Mouse (Mus musculus) hindbrain, embryonic 11.5 days (tissue): Measurements from ENCODE around the gene Cep57l1. TPM values are rescaled to one million over a fixed set of nuclear protein-coding genes. Genes with fewer than 3 reads are reported as not detected.
A peak's percentile ranks its signal among the peaks of the same experiment; 100 is the strongest.

ENCODE experiments used
- ATAC-seq: fragments of 200-750 bp; cut with Nextera tagmentation; 2 replicates; pipeline ENCODE4 v1.8.0; 2017; ENCODE audit warnings: mild to moderate bottlenecking, moderate TSS enrichment, moderate library complexity; ENCODE audit not compliant: low FRiP score
- DNase-seq: peaks from one replicate; pipeline ENCODE4 v3.0.0-alpha.2; 2015; ENCODE audit warnings: low spot score
- H3K27ac ChIP-seq: fragments of 300-500 bp; sonication (generic); 2 replicates; pipeline ENCODE4 v1.5.1; 2014; ENCODE audit warnings: mild to moderate bottlenecking, low read depth, low read length
- H3K27me3 ChIP-seq: fragments of 300-500 bp; sonication (generic); 2 replicates; pipeline ENCODE4 v1.6.1; 2014; ENCODE audit warnings: mild to moderate bottlenecking, low read length, moderate library complexity, mixed read lengths; ENCODE audit not compliant: control insufficient read depth, insufficient read depth
- H3K36me3 ChIP-seq: fragments of 300-500 bp; sonication (generic); 2 replicates; pipeline ENCODE4 v1.6.1; 2014; ENCODE audit warnings: mild to moderate bottlenecking, low read length, moderate library complexity, mixed read lengths; ENCODE audit not compliant: control insufficient read depth, insufficient read depth
- H3K4me1 ChIP-seq: fragments of 300-500 bp; sonication (generic); replicated peaks from 2 replicates; pipeline ENCODE4 v1.6.1; 2014; ENCODE audit warnings: low read length, mixed read lengths; ENCODE audit not compliant: control insufficient read depth, insufficient read depth
- H3K4me2 ChIP-seq: fragments of 300-500 bp; sonication (generic); replicated peaks from 2 replicates; pipeline ENCODE4 v1.6.1; 2014; ENCODE audit warnings: mild to moderate bottlenecking, low read depth, low read length
- H3K4me3 ChIP-seq: fragments of 300-500 bp; sonication (generic); 2 replicates; pipeline ENCODE4 v1.5.1; 2014; ENCODE audit warnings: low read depth, low read length
- H3K9ac ChIP-seq: fragments of 300-500 bp; sonication (generic); 2 replicates; pipeline ENCODE4 v1.6.1; 2014; ENCODE audit warnings: low read depth, low read length
- H3K9me3 ChIP-seq: fragments of 300-500 bp; sonication (generic); 2 replicates; pipeline ENCODE4 v1.6.1; 2016; ENCODE audit warnings: low read length; ENCODE audit not compliant: control insufficient read depth
- WGBS: fragments of 180-500 bp; shearing (Covaris S2); extraction: QIAGEN DNeasy Blood & Tissue Kit; methylation state at CpG from one replicate; pipeline ENCODE4 v1.1.7; 2014; 5-methylcytosine and 5-hydroxymethylcytosine counted together
- polyA plus RNA-seq: library from polyadenylated mRNA; unstranded; fragments of >200 nt; fragmentation: Nextera tagmentation; extraction: Ambion mirVana; gene quantifications from 2 replicates; pipeline ENCODE4 v1.2.1, GENCODE M21; 2014

Gene Cep57l1
- polyA plus RNA-seq, 1 experiment from 2014 or later: 22.1 TPM

DNA sequence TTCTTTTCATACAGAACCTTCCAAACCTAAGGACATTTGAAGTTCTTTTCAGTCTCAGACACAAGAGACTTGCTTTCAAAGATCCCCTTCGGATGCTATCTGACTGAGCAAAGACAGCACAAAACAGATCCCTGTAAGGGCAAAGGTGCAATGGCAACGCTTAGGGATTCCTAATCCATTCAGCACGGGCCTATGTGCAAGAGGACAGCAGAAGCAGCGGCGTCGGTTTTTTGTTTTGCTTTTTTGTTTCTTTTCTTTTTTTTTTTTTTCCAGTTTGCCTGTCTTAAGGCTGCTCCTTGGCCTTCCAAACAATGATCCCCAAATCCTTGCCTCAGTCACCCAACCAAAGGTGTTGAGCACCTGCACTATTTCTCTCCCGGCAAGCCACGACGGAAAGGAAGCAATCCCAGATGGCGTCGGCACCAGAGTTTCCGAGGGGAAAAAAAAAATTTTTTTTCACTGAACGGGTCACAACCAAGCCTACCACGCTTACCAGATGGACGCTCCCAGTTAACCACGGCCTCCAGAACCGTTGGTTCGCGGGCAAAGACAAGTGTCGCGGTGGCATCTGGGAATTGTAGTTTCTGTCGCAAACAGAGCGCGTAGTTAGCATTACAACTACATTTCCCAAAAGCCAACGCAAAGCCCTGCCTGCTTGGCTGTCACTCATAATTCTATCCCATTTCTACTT is 446 bp downstream of the Cep57l1 start:
- peak overlapping the region; percentile 78 for H3K9ac ChIP-seq
- no peaks in the 10 kb centered on the region for H3K9me3 ChIP-seq
- H3K27ac ChIP-seq: peak overlapping the region; percentile 91
- WGBS: 4% methylated on average over 25 of the region's 25 CpGs
- H3K27me3 ChIP-seq: no peaks in the 10 kb centered on the region
- H3K36me3 ChIP-seq: no peaks in the 10 kb centered on the region
- DNase-seq (peak; percentile 91), ATAC-seq (peak; percentile 87)
- peak overlapping the region; percentile 74 for H3K4me3 ChIP-seq
- peak overlapping the region; percentile 78 for H3K4me2 ChIP-seq
- peaks cover 3% of the 10 kb centered on the region; the same call in 1 of the 2 replicates for H3K4me1 ChIP-seq

DNA sequence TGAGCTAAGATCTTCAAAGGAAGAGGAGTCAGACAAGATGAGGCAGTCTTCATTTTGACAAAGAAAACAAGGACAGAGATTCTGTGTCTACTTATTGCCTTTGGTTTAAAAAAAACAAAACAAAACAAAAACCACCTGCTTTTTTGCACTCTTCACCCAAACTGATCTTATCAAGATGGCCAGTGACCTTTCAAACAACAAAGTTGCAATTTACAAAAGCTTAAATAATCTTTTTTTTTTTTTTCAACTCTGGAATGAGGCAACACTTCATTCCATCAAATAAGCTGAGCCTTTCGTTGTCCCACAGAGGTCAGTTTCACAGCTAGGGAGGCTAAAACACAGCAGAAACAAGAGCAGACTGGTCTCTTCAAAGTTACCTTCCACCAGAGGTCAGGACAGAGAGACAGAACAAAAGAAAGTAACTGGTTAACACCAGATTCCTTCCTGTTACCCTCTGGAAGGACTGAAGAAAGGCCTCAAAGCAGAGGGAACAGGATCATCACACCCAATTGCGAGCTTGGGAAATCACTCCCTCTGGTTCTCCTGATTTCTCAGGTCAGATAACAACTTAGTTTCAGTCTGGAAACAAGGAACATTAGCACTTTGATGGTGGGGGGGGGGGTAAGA is 3.8 kb downstream of the Cep57l1 start:
- Histone ChIP-seq H3K27me3 (no peaks in the 10 kb centered on the region), H3K9ac (no peak overlapping the region), H3K27ac (no peak overlapping the region), H3K4me2 (no peak overlapping the region), H3K9me3 (no peaks in the 10 kb centered on the region), H3K4me1 (no peaks in the 10 kb centered on the region), H3K36me3 (no peaks in the 10 kb centered on the region), H3K4me3 (no peak overlapping the region)
- ATAC-seq (no peak), DNase-seq (no peak)
- WGBS: 95% methylated on average over 2 of the region's 2 CpGs

DNA sequence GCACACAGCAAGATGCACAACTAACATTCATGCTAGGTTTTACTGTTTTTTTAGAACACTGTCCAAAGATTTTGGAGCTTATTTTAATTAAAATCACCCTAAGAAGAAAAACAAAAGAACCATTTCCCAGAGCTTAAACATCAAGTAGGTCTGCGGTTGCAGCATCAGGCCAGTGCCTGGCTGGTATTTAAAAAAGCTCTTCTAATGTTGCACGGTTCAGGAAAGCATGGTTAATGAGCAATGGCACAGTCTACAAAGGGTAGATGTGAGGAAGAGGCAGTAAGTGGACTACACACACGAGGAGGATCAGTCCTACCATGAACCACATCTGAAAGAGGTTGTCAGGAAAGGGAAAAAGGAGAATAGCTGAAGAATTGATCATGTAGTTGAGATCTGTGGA is 5.0 kb downstream of the Cep57l1 start:
- H3K27ac ChIP-seq: no peak overlapping the region
- 81% methylated on average over 3 of the region's 3 CpGs for WGBS
- H3K9ac ChIP-seq: no peak overlapping the region
- H3K27me3 ChIP-seq: no peaks in the 10 kb centered on the region
- no peaks in the 10 kb centered on the region for H3K4me1 ChIP-seq
- no peak for ATAC-seq
- no peak overlapping the region for H3K4me2 ChIP-seq
- H3K9me3 ChIP-seq: no peaks in the 10 kb centered on the region
- DNase-seq: no peak
- H3K4me3 ChIP-seq: no peak overlapping the region
- H3K36me3 ChIP-seq: peaks cover 4% of the 10 kb centered on the region; the same call in 1 of the 2 replicates

DNA sequence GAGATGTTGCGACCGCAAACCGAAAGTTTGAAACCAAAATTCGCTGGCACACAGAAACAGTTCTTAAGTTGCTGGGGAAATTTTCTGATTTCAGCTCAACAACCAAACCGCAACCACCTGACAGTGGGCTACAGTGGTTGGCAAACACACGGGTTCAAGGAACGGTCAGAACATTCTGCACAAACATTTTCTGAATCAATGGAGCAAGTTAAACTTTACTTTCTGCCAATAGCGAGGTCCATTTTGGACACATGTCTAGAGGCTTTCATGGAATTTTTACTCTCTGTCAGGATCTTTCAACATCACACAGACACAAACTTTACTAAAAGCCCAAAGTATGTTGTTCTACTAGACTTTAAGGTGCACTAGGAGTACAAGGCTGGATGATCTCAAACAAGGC is 6.2 kb downstream of the Cep57l1 start:
- no peak for DNase-seq
- Histone ChIP-seq H3K4me1 (no peaks in the 10 kb centered on the region), H3K9ac (no peak overlapping the region), H3K27me3 (no peaks in the 10 kb centered on the region), H3K4me2 (no peak overlapping the region), H3K4me3 (no peak overlapping the region), H3K27ac (no peak overlapping the region), H3K9me3 (no peaks in the 10 kb centered on the region), H3K36me3 (peaks cover 4% of the 10 kb centered on the region; the same call in 1 of the 2 replicates)
- no peak for ATAC-seq
- 96% methylated on average over 8 of the region's 8 CpGs for WGBS

DNA sequence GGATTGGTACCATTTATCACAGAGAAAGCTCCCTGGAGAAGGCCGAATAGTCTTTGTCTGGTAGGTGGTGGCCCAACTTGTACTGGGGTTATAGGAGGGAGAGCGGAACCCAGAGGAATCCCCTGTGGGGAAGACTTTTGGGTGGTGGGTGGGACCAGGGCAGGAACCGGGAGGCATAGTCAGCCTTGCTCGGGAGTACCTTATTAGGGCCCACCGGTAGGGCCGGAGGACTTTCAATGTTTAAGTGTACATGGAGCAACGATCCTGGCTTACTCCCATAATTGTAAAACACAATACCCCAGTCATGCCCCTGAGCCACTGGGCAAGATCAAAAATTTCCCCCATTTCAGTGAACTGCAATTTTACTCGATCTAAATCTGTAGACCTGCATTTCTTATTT is 12.4 kb downstream of the Cep57l1 start:
- DNase-seq (no peak), ATAC-seq (no peak)
- H3K9me3 ChIP-seq: no peaks in the 10 kb centered on the region
- H3K4me2 ChIP-seq: no peak overlapping the region
- no peaks in the 10 kb centered on the region for H3K27me3 ChIP-seq
- no peak overlapping the region for H3K27ac ChIP-seq
- peaks cover 13% of the 10 kb centered on the region for H3K36me3 ChIP-seq
- no peaks in the 10 kb centered on the region for H3K4me1 ChIP-seq
- H3K9ac ChIP-seq: no peak overlapping the region
- WGBS: over 99% methylated on average over 8 of the region's 8 CpGs
- no peak overlapping the region for H3K4me3 ChIP-seq

DNA sequence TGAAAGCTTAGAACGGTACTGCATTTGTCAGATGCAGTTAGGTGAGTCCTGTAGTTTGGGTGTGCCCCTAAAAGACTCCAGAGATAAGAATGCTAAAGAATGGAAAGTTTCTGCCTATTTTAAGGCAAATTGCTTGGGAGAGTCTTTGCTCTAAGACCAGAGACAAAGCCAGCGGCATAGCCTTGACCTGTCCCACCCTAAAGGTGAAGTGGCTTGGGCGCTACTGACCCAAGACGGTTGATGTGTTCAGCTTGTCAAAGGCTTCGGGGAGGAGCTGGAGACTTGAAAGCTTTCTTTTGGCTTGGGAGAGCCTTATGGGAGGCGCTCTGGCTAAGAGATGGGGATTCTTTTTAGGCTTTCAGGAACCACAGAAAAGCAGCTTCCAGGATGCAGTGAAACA is 17.3 kb downstream of the Cep57l1 start:
- no peak for ATAC-seq

DNA sequence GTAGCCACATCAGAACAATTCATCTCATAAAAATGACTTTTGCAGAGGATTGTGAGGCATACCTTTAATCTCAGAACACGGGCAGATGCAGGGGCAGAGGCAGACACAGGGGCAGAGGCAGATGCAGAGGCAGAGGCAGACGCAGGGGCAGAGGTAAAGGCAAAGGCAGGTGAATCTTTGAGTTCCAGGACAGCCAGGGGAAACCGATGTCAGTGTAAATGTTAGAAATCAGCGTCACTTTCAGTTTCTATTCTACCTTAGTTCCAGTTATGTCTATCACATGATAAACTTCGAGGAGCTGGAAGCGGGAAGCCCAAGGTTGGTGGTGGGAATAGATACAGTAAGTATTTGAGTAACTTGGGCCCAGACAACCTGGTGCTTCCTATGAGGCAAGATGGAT is 42.4 kb downstream of the Cep57l1 start:
- Histone ChIP-seq H3K4me3 (no peak overlapping the region), H3K9me3 (no peaks in the 10 kb centered on the region), H3K36me3 (no peaks in the 10 kb centered on the region), H3K9ac (no peak overlapping the region), H3K4me1 (no peaks in the 10 kb centered on the region), H3K27me3 (no peaks in the 10 kb centered on the region), H3K4me2 (no peak overlapping the region), H3K27ac (no peak overlapping the region)
- DNase-seq: no peak
- ATAC-seq: no peak
- 93% methylated on average over 6 of the region's 6 CpGs for WGBS

More for the DNA sequence above, 17.3 kb downstream of the Cep57l1 start:
- Histone ChIP-seq H3K9ac (no peak overlapping the region), H3K4me3 (no peak overlapping the region), H3K27me3 (no peaks in the 10 kb centered on the region), H3K27ac (no peak overlapping the region), H3K9me3 (no peaks in the 10 kb centered on the region), H3K4me1 (no peaks in the 10 kb centered on the region), H3K36me3 (peaks cover 4% of the 10 kb centered on the region; the same call in 1 of the 2 replicates), H3K4me2 (no peak overlapping the region)
- DNase-seq: no peak
- WGBS: 90% methylated on average over 6 of the region's 6 CpGs

DNA sequence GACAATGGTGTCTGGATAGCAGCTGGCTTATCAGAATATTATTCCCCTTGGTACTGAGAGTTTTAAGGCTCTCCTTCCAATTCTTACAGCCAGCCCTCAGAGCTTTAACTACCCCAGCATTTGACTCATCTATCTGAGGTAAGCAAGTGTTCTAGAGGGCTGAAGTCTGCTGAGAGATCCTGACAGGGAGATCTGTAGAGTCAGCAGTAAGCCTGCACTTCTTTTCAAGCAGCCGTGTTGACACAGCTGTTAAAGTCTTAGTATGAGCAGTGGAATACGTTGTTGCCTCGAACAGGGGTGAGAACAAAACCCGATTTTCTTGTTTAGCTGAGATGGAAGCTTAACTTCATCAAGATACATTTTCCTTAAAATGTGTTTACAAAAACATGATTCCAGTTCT is 43.4 kb downstream of the Cep57l1 start:
- no peak overlapping the region for H3K27ac ChIP-seq
- H3K4me2 ChIP-seq: no peak overlapping the region
- ATAC-seq: no peak
- no peaks in the 10 kb centered on the region for H3K27me3 ChIP-seq
- H3K9ac ChIP-seq: no peak overlapping the region
- no peak overlapping the region for H3K4me3 ChIP-seq
- 72% methylated on average over 4 of the region's 4 CpGs for WGBS
- no peaks in the 10 kb centered on the region for H3K9me3 ChIP-seq
- H3K4me1 ChIP-seq: no peaks in the 10 kb centered on the region
- DNase-seq: no peak
- no peaks in the 10 kb centered on the region for H3K36me3 ChIP-seq

DNA sequence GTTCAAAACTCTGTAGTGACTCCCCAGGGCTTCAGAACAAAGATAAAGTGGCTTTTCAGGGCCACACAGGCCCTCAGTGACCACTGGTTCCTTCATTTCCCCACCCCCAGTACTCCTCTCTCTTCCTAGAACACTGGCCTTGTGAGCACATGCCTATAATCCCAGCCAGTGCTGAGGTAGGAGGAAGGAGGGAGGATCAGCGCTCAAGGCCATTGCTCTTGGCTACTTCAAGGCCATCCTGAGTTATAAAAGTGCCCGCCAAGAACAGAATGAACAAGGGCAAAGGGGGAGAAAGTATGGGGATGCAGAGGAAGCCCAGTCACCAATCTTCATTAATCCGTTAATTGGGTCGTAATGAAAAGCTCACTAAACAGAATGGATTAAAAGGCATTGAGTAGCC is 44.1 kb downstream of the Cep57l1 start:
- H3K4me1 ChIP-seq: no peaks in the 10 kb centered on the region
- 98% methylated on average over 4 of the region's 4 CpGs for WGBS
- H3K27ac ChIP-seq: no peak overlapping the region
- H3K36me3 ChIP-seq: no peaks in the 10 kb centered on the region
- H3K4me3 ChIP-seq: no peak overlapping the region
- H3K4me2 ChIP-seq: no peak overlapping the region
- ATAC-seq (no peak), DNase-seq (no peak)
- H3K27me3 ChIP-seq: no peaks in the 10 kb centered on the region
- H3K9ac ChIP-seq: no peak overlapping the region
- no peaks in the 10 kb centered on the region for H3K9me3 ChIP-seq
